Mouse (Mus musculus): ENCODE measurements around the gene Fmn2.

The Fmn2 gene

GRCm38 (mm10) chr1:174669132-174669531, 167.5 kb downstream of the Fmn2 start:
- DNase-seq, result no peak

GRCm38 (mm10) chr1:174670846-174671245, 169.2 kb downstream of the Fmn2 start:
- DNase-seq, result no peak

GRCm38 (mm10) chr1:174674586-174674985, 173.0 kb downstream of the Fmn2 start:
- DNase-seq, result no peak

DNA sequence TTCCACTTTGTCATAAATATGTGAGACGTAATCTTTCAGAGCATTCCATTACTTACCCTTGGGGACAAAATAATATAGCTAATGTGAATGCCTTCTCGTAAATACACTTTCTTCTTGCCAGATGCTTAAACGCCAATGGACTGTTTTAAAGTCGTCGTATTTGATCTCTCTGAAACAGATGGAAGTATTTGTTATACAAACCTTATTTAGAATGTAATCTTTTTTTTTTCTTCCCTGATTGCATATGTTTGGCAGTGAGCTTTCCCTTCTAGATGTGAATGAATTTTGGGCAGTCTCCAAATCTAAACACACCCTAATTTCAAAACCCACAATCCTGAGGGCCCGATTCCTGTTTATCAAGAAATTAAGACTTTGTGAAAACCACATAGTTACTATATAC, 173.7 kb downstream of the Fmn2 start:
- no peak for DNase-seq

GRCm38 (mm10) chr1:174676187-174676586, 174.6 kb downstream of the Fmn2 start:
- DNase-seq, result no peak

DNA sequence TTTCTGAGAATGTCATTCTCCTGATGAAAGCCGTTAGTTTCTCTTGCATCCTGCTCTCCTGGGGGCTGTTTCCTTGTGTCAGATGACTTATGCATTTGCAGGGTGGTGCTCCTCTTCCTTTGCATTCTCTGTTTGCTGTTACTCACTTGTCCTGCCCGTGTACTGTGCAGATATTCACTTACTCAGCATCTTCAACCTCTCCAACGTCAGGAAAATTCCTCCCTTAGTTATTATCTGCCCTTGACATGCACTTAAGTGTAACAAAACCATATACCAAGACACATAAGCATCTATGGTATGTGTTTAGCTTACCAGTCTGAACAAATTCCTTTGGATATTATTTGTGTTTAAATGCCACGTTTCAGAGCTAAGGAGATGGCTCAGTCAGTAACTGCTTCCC, 175.6 kb downstream of the Fmn2 start:
- DNase-seq, result no peak

GRCm38 (mm10) chr1:174689301-174689700, 187.7 kb downstream of the Fmn2 start:
- DNase-seq, result no peak

- no peak for DNase-seq
These were observed 199.2 kb downstream of the Fmn2 start for GRCm38 (mm10) chr1:174700871-174701270.

DNA sequence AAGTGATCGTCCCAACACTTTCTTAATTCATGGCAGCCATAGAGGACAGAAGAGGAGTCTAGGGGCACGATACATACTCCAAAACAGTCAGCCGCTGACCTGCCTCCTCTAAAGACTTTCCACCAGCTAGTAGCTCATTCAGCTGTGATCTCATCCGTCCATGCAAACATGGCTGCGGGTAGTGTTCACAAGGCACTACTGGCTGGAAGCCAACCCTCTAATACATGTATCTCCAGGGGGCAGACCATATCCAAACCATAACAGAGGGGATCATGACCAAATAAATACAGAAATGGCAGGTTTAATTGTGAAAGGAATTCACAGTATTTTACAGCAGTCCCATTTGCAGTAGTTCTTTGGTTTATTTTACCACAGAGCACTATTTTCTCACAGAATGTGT, 200.2 kb downstream of the Fmn2 start:
- no peak for DNase-seq

DNA sequence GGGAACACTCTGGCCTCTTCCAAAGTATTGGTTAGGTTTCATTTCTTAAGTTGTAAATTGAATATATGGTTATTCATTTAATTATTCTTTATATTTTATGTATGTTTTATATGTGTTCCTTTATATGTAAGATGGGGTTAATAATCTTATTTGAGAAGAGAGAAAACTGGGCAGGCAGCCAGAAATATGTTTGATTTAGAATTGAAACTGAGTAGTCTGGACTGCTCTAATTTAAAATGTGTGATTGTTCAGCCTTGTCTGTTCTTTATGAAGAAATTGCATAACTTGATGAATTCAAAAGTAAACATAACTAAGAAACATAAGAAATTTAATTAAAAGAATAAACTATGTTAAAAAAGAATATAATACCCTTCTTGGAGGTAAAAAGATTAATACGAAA, 202.3 kb downstream of the Fmn2 start:
- no peak for DNase-seq

DNA sequence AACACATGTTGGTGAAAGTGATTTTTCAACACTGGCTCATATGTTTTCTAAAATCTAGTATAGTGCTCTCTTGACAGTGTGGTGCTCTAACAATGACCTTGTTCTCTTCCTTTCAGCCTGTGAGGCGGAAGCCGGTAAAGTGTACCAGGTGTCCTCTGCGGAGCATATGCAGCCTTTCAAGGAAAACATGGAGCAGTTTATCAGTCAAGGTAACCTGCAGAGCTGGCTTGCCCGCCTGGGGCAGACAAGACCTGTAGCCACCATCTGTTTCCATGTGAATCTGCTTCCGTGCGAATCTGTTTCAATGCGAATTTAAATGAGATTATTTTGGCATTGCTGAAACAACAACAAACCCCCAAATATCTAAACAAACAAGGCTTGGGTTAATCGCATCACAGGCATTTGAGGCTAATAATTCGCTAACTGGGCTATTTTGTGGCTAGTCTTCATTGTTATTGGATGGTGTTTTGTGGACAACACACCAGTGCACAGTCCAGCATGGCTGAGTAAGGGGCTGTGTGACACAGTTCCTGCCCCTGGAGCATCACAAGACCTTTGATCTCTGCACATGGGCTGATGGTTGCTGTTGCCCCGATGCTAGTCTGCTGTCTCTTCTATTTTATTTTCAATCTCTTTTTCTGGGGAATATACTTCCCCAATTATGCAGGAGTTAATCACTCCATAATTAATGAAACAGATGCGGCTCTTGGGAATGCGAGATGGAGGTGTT, 218.3 kb downstream of the Fmn2 start:
- DNase-seq, result peak; percentile 71 to 81

- no peak for DNase-seq
These were observed 227.1 kb downstream of the Fmn2 start for GRCm38 (mm10) chr1:174728771-174729170.

DNA sequence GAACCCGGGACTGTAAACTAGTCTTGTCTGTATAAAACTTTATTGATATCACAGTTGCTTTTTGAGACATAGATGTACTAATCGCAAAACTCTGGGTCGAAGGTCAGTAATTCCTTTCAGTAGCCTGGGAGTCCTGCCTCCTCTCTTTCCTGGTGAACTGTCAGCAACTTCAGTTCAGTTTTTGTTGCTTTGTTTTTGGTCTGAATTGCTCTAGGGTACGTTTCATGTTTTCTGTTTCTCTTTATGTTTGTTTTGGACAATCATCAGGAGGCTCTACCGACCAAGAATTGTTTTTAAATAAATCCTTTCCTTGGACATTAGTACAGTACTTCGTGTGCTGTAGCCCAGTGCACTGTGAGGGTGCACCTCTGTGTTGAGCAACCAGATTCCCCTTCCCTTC, 231.1 kb downstream of the Fmn2 start:
- no peak for DNase-seq

- DNase-seq, result no peak
These were observed 237.3 kb downstream of the Fmn2 start for GRCm38 (mm10) chr1:174738958-174739357.

GRCm38 (mm10) chr1:174742667-174743066, 241.0 kb downstream of the Fmn2 start:
- DNase-seq, result no peak

- no peak for DNase-seq
These were observed 246.9 kb downstream of the Fmn2 start for GRCm38 (mm10) chr1:174748520-174748919.

DNA sequence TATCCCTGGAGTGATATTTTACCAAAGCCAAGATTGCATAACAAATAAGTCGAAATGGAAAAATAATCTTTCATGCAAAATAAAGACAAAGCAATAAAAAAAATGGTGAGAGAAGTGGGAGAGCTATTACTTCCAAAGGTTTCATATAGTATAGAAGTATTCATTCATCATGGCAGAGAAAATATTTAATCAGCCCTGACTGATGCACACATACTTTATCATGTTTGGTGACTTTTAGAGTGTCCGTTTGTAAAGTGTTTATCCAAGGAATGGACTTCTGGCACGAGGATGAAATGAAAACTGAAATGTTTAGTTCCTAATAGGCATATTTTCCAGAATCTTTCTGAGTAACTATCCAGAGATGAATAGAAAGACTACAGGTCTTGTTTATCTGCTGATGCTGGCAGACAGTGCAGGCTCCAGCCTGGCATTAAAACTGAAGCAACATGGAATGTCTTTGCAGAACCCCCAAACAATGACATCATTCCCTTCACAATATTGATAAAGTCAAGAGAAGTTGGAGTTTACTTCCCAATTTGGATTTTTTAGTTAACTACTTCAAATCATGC, 249.4 kb downstream of the Fmn2 start:
- DNase-seq, result no peak

DNA sequence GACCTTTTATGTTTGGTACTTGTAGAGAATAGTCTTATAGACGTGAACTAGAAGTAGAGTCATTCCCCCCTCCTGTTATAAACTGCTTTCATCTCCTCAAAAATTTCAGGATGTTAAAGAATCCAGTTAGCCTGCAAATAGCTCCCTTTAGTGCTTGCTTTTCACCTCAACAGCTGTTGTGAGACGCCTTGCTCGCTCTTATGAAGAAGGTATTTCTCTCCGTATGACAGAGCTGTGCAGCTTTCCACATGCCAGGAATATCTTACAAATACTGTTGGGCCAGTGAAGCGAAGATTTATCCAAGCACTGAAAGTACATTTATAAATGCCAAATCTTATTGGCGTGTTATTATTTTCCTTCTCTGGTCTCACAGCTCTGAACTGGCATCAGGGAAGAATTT, 257.7 kb downstream of the Fmn2 start:
- no peak for DNase-seq

- no peak for DNase-seq
These were observed 264.1 kb downstream of the Fmn2 start for GRCm38 (mm10) chr1:174765757-174766156.

DNA sequence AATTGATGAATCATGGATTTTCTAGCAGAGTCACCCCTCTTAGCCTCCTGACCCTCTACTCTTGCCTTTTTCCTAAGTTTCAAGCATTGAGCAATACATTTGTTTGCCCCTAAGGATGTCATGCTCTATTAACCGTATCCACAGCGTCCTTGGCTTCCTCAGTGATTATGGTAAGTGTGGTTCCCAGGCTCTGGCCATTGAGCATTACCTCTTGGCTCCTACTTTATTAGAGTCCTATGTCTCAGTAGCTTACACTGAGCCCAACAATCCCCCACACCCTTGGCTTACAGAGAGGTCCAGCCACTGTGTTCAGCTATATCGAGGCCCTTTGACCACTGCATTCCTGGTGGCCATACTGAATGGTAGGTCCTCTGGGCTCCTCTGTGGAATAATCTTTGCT, 265.2 kb downstream of the Fmn2 start:
- DNase-seq, result no peak

- DNase-seq, result peak in 1 of 2 experiments; percentile 3
These were observed 270.3 kb downstream of the Fmn2 start for GRCm38 (mm10) chr1:174771871-174772281.

GRCm38 (mm10) chr1:174781037-174781436, 279.4 kb downstream of the Fmn2 start:
- no peak for DNase-seq

- no peak for DNase-seq
These were observed 287.0 kb downstream of the Fmn2 start for GRCm38 (mm10) chr1:174788617-174789016.

DNA sequence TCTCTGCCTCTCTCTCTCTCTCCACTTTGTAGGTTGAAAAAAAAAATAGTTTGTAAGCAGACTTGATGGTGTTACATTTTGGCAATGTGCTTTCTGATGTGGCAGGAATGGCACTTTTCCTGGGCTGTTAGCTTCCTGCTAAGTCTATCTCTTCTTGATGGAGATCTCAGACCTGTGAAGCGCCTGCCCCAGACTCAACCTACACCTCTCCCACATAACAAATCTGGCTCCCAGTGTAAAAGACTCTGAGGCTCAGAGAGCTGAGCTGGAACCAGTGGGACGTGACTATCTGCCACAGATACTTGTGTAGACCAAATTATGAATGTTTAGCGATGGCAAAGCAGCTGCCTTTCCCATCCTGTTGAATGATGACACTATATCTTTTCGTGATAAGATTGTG, 310.2 kb downstream of the Fmn2 start:
- DNase-seq, result no peak

DNA sequence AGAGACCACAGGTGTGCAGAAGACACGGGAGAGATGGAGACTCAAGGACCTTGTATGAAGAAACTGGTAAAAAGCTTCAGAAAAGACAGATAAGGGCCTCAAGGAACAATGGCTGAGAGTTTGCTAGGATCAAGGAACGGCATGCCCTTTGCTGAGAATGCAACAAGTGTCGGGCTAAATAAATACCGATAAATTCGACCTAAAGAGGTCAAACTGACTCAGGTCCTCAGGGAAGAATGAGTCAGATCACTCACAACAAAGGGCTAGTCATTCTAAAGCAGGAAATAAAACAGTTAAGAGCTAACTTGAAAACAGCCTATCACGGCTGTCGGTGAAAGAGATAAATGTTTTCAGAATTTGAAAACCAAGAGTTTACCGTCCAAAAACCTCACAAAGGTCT, 324.9 kb downstream of the Fmn2 start:
- DNase-seq, result no peak

Data from cerebellum, adult 18-20 months (tissue).